Mouse (Mus musculus): ENCODE results near the gene Ano6. TPM values are rescaled to one million over a fixed set of nuclear protein-coding genes. Genes with fewer than 3 reads are reported as not detected.

Ano6 gene
- total RNA-seq, 2 experiments from 2014 or later: 48.6 to 51.2 TPM

GRCm38 (mm10) chr15:95772374-95772773, 18.3 kb upstream of the Ano6 start:
- no peak for DNase-seq
- Histone ChIP-seq H3K27ac (no peak overlapping the region), H3K4me3 (no peak overlapping the region)
- intact Hi-C loops (cut with DNase I): loop anchor here (2.0 to 5.0 kb wide), 2 partner anchors 110 to 170 kb away; no protein-coding TSS in a partner anchor
- TF ChIP-seq CTCF (IDR thresholded peaks at IDR 0.05): no peak

GRCm38 (mm10) chr15:95772861-95773836, 17.5 kb upstream of the Ano6 start:
- no peak overlapping the region for H3K4me3 ChIP-seq
- intact Hi-C loops (cut with DNase I): loop anchor here (2.0 to 5.0 kb wide), 2 partner anchors 109 to 170 kb away; no protein-coding TSS in a partner anchor
- peak; percentile 81 for DNase-seq
- no peak overlapping the region for H3K27ac ChIP-seq
- TF ChIP-seq CTCF (IDR thresholded peaks at IDR 0.05): no peak; the same call in 1 of the 2 replicates

GRCm38 (mm10) chr15:95774197-95774596, 16.4 kb upstream of the Ano6 start:
- H3K27ac ChIP-seq: no peak overlapping the region
- DNase-seq: no peak
- intact Hi-C loops (cut with DNase I): loop anchor here (5.0 kb wide), 1 partner anchor 108 kb away; no protein-coding TSS in a partner anchor
- no peak overlapping the region for H3K4me3 ChIP-seq
- TF ChIP-seq CTCF (IDR thresholded peaks at IDR 0.05): no peak

GRCm38 (mm10) chr15:95774674-95775414, 15.8 kb upstream of the Ano6 start:
- Histone ChIP-seq H3K27ac (no peak overlapping the region), H3K4me3 (no peak overlapping the region)
- DNase-seq: no peak
- intact Hi-C loops (cut with DNase I): loop anchor here (5.0 kb wide), 1 partner anchor 107 kb away; no protein-coding TSS in a partner anchor
- no peak for TF ChIP-seq CTCF (IDR thresholded peaks at IDR 0.05)

GRCm38 (mm10) chr15:95777743-95778142, 12.9 kb upstream of the Ano6 start:
- no peak for TF ChIP-seq CTCF (IDR thresholded peaks at IDR 0.05)
- H3K4me3 ChIP-seq: no peak overlapping the region
- H3K27ac ChIP-seq: no peak overlapping the region
- intact Hi-C loops (cut with DNase I): no loop called here
- no peak for DNase-seq

GRCm38 (mm10) chr15:95778710-95779109, 11.9 kb upstream of the Ano6 start:
- TF ChIP-seq CTCF (IDR thresholded peaks at IDR 0.05): no peak
- no peak overlapping the region for H3K27ac ChIP-seq
- no peak for DNase-seq
- no peak overlapping the region for H3K4me3 ChIP-seq
- intact Hi-C loops (cut with DNase I): no loop called here

- Histone ChIP-seq H3K4me3 (no peak overlapping the region), H3K27ac (no peak overlapping the region)
- TF ChIP-seq CTCF (IDR thresholded peaks at IDR 0.05): no peak
- intact Hi-C loops (cut with DNase I): no loop called here
- no peak for DNase-seq
These were observed 4.0 kb upstream of the Ano6 start for GRCm38 (mm10) chr15:95786624-95787023.

- Histone ChIP-seq H3K27ac (no peak overlapping the region), H3K4me3 (no peak overlapping the region)
- no peak for DNase-seq
- intact Hi-C loops (cut with DNase I): no loop called here
- peak; percentile 68 for TF ChIP-seq CTCF (IDR thresholded peaks at IDR 0.05)
These were observed 3.1 kb upstream of the Ano6 start for GRCm38 (mm10) chr15:95787578-95787977.

- no peak for DNase-seq
- H3K27ac ChIP-seq: peak overlapping the region; percentile 98
- peak overlapping the region; percentile 98 for H3K4me3 ChIP-seq
- intact Hi-C loops (cut with DNase I): loop anchor here (5.0 kb wide), 2 partner anchors 142 to 497 kb away; partner anchors contain the start of gene Arid2
- no peak for TF ChIP-seq CTCF (IDR thresholded peaks at IDR 0.05)
These were observed 798 bp upstream of the Ano6 start for GRCm38 (mm10) chr15:95789562-95790528.

GRCm38 (mm10) chr15:95791141-95791791, 623 bp downstream of the Ano6 start:
- DNase-seq: peak; percentile 72
- peak overlapping the region; percentile 98 for H3K27ac ChIP-seq
- peak overlapping the region; percentile 98 for H3K4me3 ChIP-seq
- intact Hi-C loops (cut with DNase I): loop anchor here (5.0 kb wide), 2 partner anchors 141 to 496 kb away; partner anchors contain the start of gene Arid2
- TF ChIP-seq CTCF (IDR thresholded peaks at IDR 0.05): no peak

GRCm38 (mm10) chr15:95791855-95792254, 1.2 kb downstream of the Ano6 start:
- intact Hi-C loops (cut with DNase I): loop anchor here (5.0 kb wide), 2 partner anchors 140 to 495 kb away; partner anchors contain the start of gene Arid2
- H3K27ac ChIP-seq: peak overlapping the region; percentile 98
- no peak for TF ChIP-seq CTCF (IDR thresholded peaks at IDR 0.05)
- DNase-seq: no peak
- H3K4me3 ChIP-seq: peak overlapping the region; percentile 98

All from gastrocnemius, adult 2 months (tissue).